Mouse (Mus musculus) stomach, embryonic 16.5 days (tissue): ENCODE results near the gene Cxcr2. TPM values are rescaled to one million over a fixed set of nuclear protein-coding genes. Genes with fewer than 3 reads are reported as not detected.

Experiments
- ATAC-seq: fragments of 200-750 bp; cut with Nextera tagmentation; 2 replicates; pipeline ENCODE4 v1.8.0; 2017; ENCODE audit warnings: moderate number of reproducible peaks, moderate TSS enrichment; ENCODE audit not compliant: insufficient read depth, low FRiP score
- H3K27ac ChIP-seq: fragments of 300-500 bp; sonication (generic); 2 replicates; pipeline ENCODE4 v1.5.1; 2014; ENCODE audit warnings: low read length
- H3K27me3 ChIP-seq: fragments of 300-500 bp; sonication (generic); 2 replicates; pipeline ENCODE4 v1.6.1; 2014; ENCODE audit warnings: low read length, control low read depth, mixed read lengths; ENCODE audit not compliant: control insufficient read depth, insufficient read depth
- H3K36me3 ChIP-seq: fragments of 300-500 bp; sonication (generic); 2 replicates; pipeline ENCODE4 v1.6.1; 2014; ENCODE audit warnings: low read length; ENCODE audit not compliant: control insufficient read depth, insufficient read depth
- H3K4me1 ChIP-seq: fragments of 300-500 bp; sonication (generic); 2 replicates; pipeline ENCODE4 v1.6.1; 2014; ENCODE audit warnings: low read length, control low read depth, mixed read lengths; ENCODE audit not compliant: control insufficient read depth, insufficient read depth
- H3K4me2 ChIP-seq: fragments of 300-500 bp; sonication (generic); 2 replicates; pipeline ENCODE4 v1.6.1; 2014; ENCODE audit warnings: low read depth, low read length, mixed read lengths
- H3K4me3 ChIP-seq: fragments of 300-500 bp; sonication (generic); replicated peaks from 2 replicates; pipeline ENCODE4 v1.5.1; 2014; ENCODE audit warnings: mild to moderate bottlenecking, low read length
- H3K9ac ChIP-seq: fragments of 300-500 bp; sonication (generic); 2 replicates; pipeline ENCODE4 v1.6.1; 2014; ENCODE audit warnings: low read length
- H3K9me3 ChIP-seq: fragments of 300-500 bp; sonication (generic); replicated peaks from 2 replicates; pipeline ENCODE4 v1.6.1; 2016; ENCODE audit warnings: low read length, control low read depth; ENCODE audit not compliant: control insufficient read depth
- WGBS: fragments of 180-500 bp; shearing (Covaris S2); extraction: QIAGEN DNeasy Blood & Tissue Kit; methylation state at CpG from one replicate; pipeline ENCODE4 v1.1.7; 2014; 5-methylcytosine and 5-hydroxymethylcytosine counted together
- microRNA counts: library from miRNA; unstranded; fragments of <30 nt; microRNA quantifications from one replicate; lab custom pipeline; 2016
- microRNA-seq: library from miRNA; unstranded; fragments of <30 nt; microRNA quantifications from one replicate; pipeline ENCODE4, GENCODE M21; 2016
- polyA plus RNA-seq: library from polyadenylated mRNA; unstranded; fragments of >200 nt; fragmentation: Nextera tagmentation; extraction: Ambion mirVana; gene quantifications from 2 replicates; pipeline ENCODE4 v1.2.1, GENCODE M21; 2015

Cxcr2 gene
- polyA plus RNA-seq, 1 experiment from 2014 or later, result 0.94 TPM

GRCm38 (mm10) chr1:74201048-74201844 lies 47.5 kb downstream of the Cxcr2 start:
- Histone ChIP-seq H3K4me3 (no peak overlapping the region), H3K4me1 (0 out of 2 replicates have a peak, but pooled peaks cover 4% of the 10 kb centered on the region), H3K9me3 (no peaks in the 10 kb centered on the region), H3K9ac (no peak overlapping the region), H3K36me3 (no peaks in the 10 kb centered on the region), H3K27ac (no peak overlapping the region), H3K27me3 (no peaks in the 10 kb centered on the region), H3K4me2 (no peak overlapping the region)
- ATAC-seq, result no peak
- 83% methylated on average over 7 of the region's 7 CpGs for WGBS

DNA sequence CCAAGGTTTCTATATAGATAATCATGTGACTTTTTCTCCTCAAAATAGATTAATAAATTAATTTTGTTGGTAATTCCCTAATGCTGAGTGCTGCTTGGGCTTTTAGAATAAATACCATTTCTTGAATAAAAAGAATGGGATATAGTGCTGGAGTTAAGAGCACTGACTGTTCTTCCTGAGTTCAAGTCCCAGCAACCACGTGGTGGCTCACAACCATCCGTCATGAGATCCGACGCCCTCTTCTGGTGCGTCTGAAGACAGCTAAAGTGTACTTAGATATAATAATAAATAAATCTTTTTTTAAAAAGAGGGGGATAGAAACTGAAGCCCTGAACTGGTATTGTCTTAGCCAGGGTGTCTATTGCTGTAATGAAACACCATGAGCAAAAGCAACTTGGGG lies 49.7 kb downstream of the Cxcr2 start:
- WGBS, result 58% methylated on average over 5 of the region's 5 CpGs
- Histone ChIP-seq H3K9ac (no peak overlapping the region), H3K27me3 (no peaks in the 10 kb centered on the region), H3K4me2 (no peak overlapping the region), H3K27ac (no peak overlapping the region), H3K9me3 (no peaks in the 10 kb centered on the region), H3K4me1 (0 out of 2 replicates have a peak, but pooled peaks cover 4% of the 10 kb centered on the region), H3K4me3 (no peak overlapping the region), H3K36me3 (no peaks in the 10 kb centered on the region)
- no peak for ATAC-seq

DNA sequence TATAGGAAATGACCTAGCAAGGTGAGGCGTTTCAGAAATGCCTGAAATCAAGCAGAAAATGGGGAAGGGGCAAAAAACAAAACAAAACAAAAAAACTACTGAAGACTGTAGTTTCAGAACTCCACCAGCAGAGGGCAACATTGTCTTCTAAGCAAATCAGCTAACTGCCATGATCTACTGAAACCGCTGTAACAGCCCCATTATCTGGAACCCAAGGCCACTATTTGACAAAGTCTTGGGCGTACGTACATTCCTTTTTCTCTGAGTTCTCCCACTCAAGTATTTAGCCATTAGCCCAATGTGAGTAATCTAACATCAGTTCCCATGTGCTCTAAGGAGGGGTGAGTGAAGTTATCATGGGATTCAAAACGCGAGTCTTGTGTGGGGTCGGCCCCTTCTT lies 52.1 kb downstream of the Cxcr2 start:
- Histone ChIP-seq H3K9ac (no peak overlapping the region), H3K36me3 (no peaks in the 10 kb centered on the region), H3K27me3 (no peaks in the 10 kb centered on the region), H3K4me1 (no peaks in the 10 kb centered on the region), H3K9me3 (no peaks in the 10 kb centered on the region), H3K4me2 (no peak overlapping the region), H3K4me3 (no peak overlapping the region), H3K27ac (no peak overlapping the region)
- WGBS, result 49% methylated on average over 7 of the region's 7 CpGs
- ATAC-seq, result no peak

DNA sequence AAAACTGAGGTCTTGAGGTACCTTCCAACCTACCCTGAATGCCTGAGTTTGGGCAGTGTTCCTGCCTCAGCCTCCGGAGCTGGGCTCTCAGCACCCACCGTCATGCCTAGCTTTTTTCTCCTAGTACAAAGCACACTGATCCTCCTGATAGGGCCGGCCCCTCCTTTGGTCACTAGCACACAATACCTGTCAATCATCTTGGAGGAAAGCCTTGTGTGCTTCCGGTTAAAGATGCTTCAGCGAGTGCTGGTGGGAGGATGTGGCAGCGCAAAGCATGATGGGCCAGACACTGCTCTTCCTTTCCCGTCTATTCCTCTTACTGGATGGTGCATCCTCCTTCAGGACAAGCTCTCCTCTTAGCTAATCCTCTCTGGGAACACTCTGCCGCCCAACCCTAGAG lies 52.9 kb downstream of the Cxcr2 start:
- no peaks in the 10 kb centered on the region for H3K27me3 ChIP-seq
- no peaks in the 10 kb centered on the region for H3K9me3 ChIP-seq
- no peak overlapping the region for H3K27ac ChIP-seq
- no peak overlapping the region for H3K4me2 ChIP-seq
- no peak for ATAC-seq
- no peaks in the 10 kb centered on the region for H3K36me3 ChIP-seq
- no peaks in the 10 kb centered on the region for H3K4me1 ChIP-seq
- H3K4me3 ChIP-seq, result no peak overlapping the region
- H3K9ac ChIP-seq, result no peak overlapping the region
- WGBS, result 72% methylated on average over 8 of the region's 8 CpGs

GRCm38 (mm10) chr1:74207906-74208305 lies 54.1 kb downstream of the Cxcr2 start:
- Histone ChIP-seq H3K4me3 (no peak overlapping the region), H3K4me2 (no peak overlapping the region), H3K9ac (no peak overlapping the region), H3K4me1 (no peaks in the 10 kb centered on the region), H3K36me3 (no peaks in the 10 kb centered on the region), H3K27ac (no peak overlapping the region), H3K9me3 (no peaks in the 10 kb centered on the region), H3K27me3 (no peaks in the 10 kb centered on the region)
- WGBS, result 47% methylated on average over 8 of the region's 9 CpGs
- no peak for ATAC-seq

DNA sequence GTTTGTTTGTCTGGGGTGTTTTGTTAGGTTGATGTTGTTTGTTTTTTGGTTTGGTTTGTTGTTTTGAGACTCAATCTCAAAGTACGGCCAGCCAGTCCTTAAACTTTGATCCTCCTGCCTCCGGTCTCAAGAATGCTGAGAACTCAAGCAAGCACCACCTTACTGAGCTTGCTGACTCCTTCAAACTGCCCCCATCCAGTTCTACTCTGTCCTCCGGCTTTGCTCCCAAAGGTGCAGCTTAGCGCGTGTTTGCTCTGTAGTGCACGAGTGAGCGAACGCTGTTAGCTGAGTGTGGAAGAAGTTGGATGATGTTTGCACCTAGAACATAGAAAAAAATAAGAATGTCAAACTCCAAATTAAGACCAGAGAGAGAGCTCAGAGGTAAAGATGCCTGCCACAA lies 55.2 kb downstream of the Cxcr2 start:
- ATAC-seq, result no peak
- WGBS, result 86% methylated on average over 8 of the region's 8 CpGs
- no peak overlapping the region for H3K4me2 ChIP-seq
- no peaks in the 10 kb centered on the region for H3K27me3 ChIP-seq
- no peak overlapping the region for H3K4me3 ChIP-seq
- no peaks in the 10 kb centered on the region for H3K4me1 ChIP-seq
- no peak overlapping the region for H3K9ac ChIP-seq
- H3K36me3 ChIP-seq, result no peaks in the 10 kb centered on the region
- no peak overlapping the region for H3K27ac ChIP-seq
- no peaks in the 10 kb centered on the region for H3K9me3 ChIP-seq

MicroRNA genes within 50 kb of the gene (microRNA counts, 519-probe panel; counts per million panel counts)
- microRNA mmu-miR-1928 (lab: Ali Mortazavi, UCI), result 2,001 counts per million, percentile 39 among the panel's probes with 10 or more counts

Small RNA genes within 50 kb of the gene (microRNA-seq; reads per million reads assigned to microRNA genes)
- not detected for gene Mir1928

Other genes with a start within 250 kb of the Cxcr2 start
- 42.1 and 45.0 TPM in 2 replicates for gene Tns1, start 29.5 kb upstream of the Cxcr2 start, polyA plus RNA-seq
- gene Rufy4, start 28.4 kb upstream of the Cxcr2 start, polyA plus RNA-seq, result 0.25 and 0.44 TPM in 2 replicates
- gene Cxcr1, start 40.6 kb downstream of the Cxcr2 start, polyA plus RNA-seq, result not detected in 2 replicates
- gene Arpc2, start 82.1 kb downstream of the Cxcr2 start, polyA plus RNA-seq, result 544 and 546 TPM in 2 replicates
- gene Gpbar1, start 124.6 kb downstream of the Cxcr2 start, polyA plus RNA-seq, result 1.0 and 1.2 TPM in 2 replicates
- 227 and 252 TPM in 2 replicates for gene Aamp, start 130.7 kb downstream of the Cxcr2 start, polyA plus RNA-seq
- 108 and 119 TPM in 2 replicates for gene Pnkd, start 130.9 kb downstream of the Cxcr2 start, polyA plus RNA-seq
- 105 and 150 TPM in 2 replicates for gene Tmbim1, start 151.6 kb downstream of the Cxcr2 start, polyA plus RNA-seq
- 0.66 and 0.77 TPM in 2 replicates for gene Catip, start 208.1 kb downstream of the Cxcr2 start, polyA plus RNA-seq
- gene Slc11a1, start 221.2 kb downstream of the Cxcr2 start, polyA plus RNA-seq, result 7.7 and 8.7 TPM in 2 replicates
- gene Ctdsp1, start 237.5 kb downstream of the Cxcr2 start, polyA plus RNA-seq, result 77.9 and 88.9 TPM in 2 replicates